Mouse (Mus musculus) lung, adult 2 months (tissue): Measurements from ENCODE around the gene Slx4ip.

Experiments
- CTCF ChIP-seq: fragments of 200-500 bp; IDR thresholded peaks from 2 replicates; pipeline ENCODE4 v1.5.1; 2011; ENCODE audit warnings: mild to moderate bottlenecking, low read length, control low read depth; ENCODE audit not compliant: insufficient read depth
- POLR2A ChIP-seq: fragments of 200-500 bp; IDR thresholded peaks from 2 replicates; pipeline ENCODE4 v1.6.1; 2011; ENCODE audit warnings: low read depth, mild to moderate bottlenecking, control low read depth, low read length, borderline replicate concordance; ENCODE audit errors: extremely low read depth

- TF ChIP-seq CTCF: no peak
- no peak for TF ChIP-seq POLR2A
These were observed 210.1 kb downstream of the Slx4ip start for GRCm38 (mm10) chr2:137101074-137101473.
